In genomic region chr1:168221071-168221521, GRCm38 (mm10) we compare ENCODE assay signal across 9 mouse cellular contexts.
DNase-seq lines count a peak whose midpoint lies in the region; ATAC-seq lines count a peak whose summit lies in the region.
"Had no signal": no experiment of that assay in that cellular context is flagged by ENCODE, and none has a peak within 500 bp of the region (broad histone marks: within the 10 kb centered on the region; RNA-seq: fewer than 3 reads in every experiment).

No protein-coding gene starts in this region.

- ATAC-seq in forebrain, embryonic 12.5 days (ENCODE audit: low FRiP score), result peak; percentile 58
- ATAC-seq in neural tube, embryonic 15.5 days (ENCODE audit: low FRiP score), result no peak

- WGBS in forebrain, embryonic 12.5 days, result 35% methylated on average over 14 of the region's 14 CpGs
- 42% methylated on average over 14 of the region's 14 CpGs for WGBS in neural tube, embryonic 15.5 days

- H3K4me3 ChIP-seq in forebrain, embryonic 12.5 days (replicated peaks), result no peak overlapping the region
- H3K4me3 ChIP-seq in neural tube, embryonic 15.5 days (replicated peaks), result 0 out of 2 replicates have a peak overlapping the region, but pooled peaks have one; percentile 2
- H3K4me3 ChIP-seq: erythroblast, embryonic 14.5 days had no signal

- H3K27me3 ChIP-seq in forebrain, embryonic 12.5 days, result no peaks in the 10 kb centered on the region
- no peaks in the 10 kb centered on the region for H3K27me3 ChIP-seq in neural tube, embryonic 15.5 days (replicated peaks)

- H3K4me1 ChIP-seq in forebrain, embryonic 12.5 days, result peaks cover 65% of the 10 kb centered on the region
- peaks cover 43% of the 10 kb centered on the region for H3K4me1 ChIP-seq in neural tube, embryonic 15.5 days

- DNase-seq in embryo, embryonic 10.5 days (ENCODE audit: low spot score), result peak; percentile 23
- no peak for DNase-seq in embryo, embryonic 9.5 days (ENCODE audit: extremely low spot score)
- DNase-seq in ZHBTc4 (ENCODE audit: low read depth, low spot score), result peak; percentile 41
- DNase-seq in layer of hippocampus, postnatal 36 days, result peak; percentile 56 to 61
- no peak for DNase-seq in kidney, adult 9 months
- no peak for DNase-seq in kidney, postnatal 4 days

- peak overlapping the region; percentile 66 for H3K27ac ChIP-seq in forebrain, embryonic 12.5 days
- 0 out of 2 replicates have a peak overlapping the region, but pooled peaks have one; percentile 4 for H3K27ac ChIP-seq in neural tube, embryonic 15.5 days (replicated peaks)

- peak overlapping the region; percentile 36; the same call in 1 of the 2 replicates for H3K9ac ChIP-seq in forebrain, embryonic 12.5 days
- 0 out of 2 replicates have a peak overlapping the region, but pooled peaks have one; percentile 9 for H3K9ac ChIP-seq in neural tube, embryonic 15.5 days (replicated peaks)

- H3K36me3 ChIP-seq in forebrain, embryonic 12.5 days (replicated peaks), result no peaks in the 10 kb centered on the region
- H3K36me3 ChIP-seq in neural tube, embryonic 15.5 days, result no peaks in the 10 kb centered on the region

- no peaks in the 10 kb centered on the region for H3K9me3 ChIP-seq in forebrain, embryonic 12.5 days
- no peaks in the 10 kb centered on the region for H3K9me3 ChIP-seq in neural tube, embryonic 15.5 days (replicated peaks)

- H3K4me2 ChIP-seq in forebrain, embryonic 12.5 days, result peak overlapping the region; percentile 30
- H3K4me2 ChIP-seq in neural tube, embryonic 15.5 days, result peak overlapping the region; percentile 37

Comparison
In these comparisons a context has a peak if more than half of its experiments do, and no peak if none do; other contexts are left out.
1. DNase-seq: peak in embryo, embryonic 10.5 days (single experiment), ZHBTc4 (single experiment) and layer of hippocampus, postnatal 36 days (2 of 2); none in embryo, embryonic 9.5 days (single experiment), kidney, adult 9 months (single experiment) and kidney, postnatal 4 days (0 of 2).